Mouse (Mus musculus) 416B (cell line): ENCODE measurements around the gene Rpl29.
A peak's percentile ranks its signal among the peaks of the same experiment; 100 is the strongest.

ENCODE experiments used
- DNase-seq: peaks from one replicate; pipeline ENCODE4 v3.0.0; 2011; ENCODE audit warnings: low read depth

Gene Rpl29

DNA sequence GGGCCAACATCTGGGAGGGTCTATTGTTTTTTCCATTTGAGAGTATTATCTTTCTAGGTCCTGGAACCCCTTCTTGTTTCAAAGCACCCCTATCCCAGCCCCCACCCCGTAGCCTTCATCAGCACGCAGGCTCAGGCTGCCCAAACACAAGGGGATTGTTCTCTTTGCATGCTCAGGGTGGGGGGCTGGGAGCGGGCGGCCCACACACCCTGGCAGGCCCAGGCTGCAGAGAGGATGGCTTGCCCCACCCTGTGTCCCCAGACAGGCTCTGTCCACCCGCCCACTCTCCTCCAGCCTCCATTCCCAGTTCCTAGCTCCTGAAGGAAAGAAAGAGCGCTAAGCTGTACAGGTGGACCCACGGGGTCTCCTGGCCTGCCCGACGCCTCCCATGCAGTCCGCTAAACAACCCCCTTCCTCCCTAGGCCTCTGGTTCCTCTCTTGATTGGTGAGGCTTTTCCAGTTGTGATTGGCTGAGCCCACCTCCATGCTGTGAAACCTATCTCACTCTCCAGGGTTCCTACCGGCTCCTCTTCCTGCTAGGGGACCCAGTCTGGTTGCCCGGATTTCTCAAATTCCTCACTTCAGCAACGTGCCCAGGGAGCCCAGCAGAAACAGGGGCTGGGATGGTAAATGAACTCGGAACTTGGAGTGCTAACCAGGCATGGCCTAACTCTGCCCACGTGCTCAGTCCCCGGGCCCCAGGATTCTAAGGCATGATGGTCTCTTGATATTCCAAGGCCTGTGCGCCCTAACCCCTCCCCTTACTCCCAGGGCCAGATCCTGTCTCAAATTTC is 25.8 kb downstream of the Rpl29 start:
- DNase-seq: no peak

DNA sequence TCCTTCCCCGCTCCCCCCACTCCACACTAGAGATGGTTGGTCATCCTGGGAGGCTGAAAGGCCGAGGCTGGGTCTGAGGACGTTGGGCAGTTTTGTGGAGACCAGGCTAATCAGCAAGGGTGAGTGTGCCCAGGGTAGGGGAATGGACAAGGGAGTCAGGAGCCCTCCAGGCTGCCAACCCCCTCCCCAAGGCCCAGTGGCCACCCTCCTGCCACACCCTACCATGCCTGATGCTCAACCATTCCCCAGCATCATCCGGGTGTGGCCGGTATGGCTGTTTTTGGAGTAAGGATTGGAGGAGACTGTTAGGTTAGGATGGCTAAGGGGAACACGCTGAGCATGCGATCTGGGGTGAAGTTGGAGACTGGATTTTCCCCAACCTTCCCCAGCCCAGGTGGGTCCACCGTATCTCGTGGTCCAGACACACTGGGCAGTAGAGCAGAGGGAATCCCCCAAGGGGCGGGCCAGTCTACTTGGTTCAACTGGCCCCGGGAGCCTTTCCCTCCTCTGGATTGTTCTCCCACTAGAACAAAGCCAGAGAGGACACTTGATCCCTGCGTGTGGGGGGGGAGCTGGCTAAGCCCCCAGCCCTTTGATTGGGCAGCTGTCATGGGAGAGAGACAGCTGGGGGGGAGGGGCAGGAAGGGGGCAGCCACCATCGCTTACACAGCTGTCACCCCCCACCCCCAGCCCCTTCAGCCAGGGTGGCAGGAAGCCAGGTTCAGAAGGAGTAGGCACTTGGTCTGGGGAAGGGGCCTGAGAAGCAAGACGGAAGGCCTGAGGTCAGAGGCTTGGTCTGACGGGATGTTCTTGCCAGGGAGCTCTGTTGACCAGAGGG is 27.3 kb downstream of the Rpl29 start:
- no peak for DNase-seq

DNA sequence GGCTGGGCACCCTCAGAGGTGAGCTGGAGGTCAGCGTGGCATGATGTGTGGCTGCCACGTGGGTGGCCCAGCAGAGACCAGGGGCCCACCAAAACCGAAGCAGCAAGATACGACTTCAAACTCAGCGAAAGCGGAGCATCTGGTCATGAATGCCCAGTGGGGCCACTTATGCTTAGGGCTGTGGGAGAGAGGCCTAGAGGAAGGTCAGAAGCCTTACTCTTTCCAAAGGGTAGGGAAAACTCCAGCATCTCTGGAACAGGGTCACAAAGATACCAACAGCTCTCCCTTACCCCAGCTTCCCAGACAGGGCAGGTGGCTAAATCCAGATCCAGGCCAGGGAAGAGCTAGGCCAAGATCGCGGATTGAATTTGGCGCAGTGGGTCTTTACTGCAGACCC is 27.9 kb downstream of the Rpl29 start:
- DNase-seq: no peak

DNA sequence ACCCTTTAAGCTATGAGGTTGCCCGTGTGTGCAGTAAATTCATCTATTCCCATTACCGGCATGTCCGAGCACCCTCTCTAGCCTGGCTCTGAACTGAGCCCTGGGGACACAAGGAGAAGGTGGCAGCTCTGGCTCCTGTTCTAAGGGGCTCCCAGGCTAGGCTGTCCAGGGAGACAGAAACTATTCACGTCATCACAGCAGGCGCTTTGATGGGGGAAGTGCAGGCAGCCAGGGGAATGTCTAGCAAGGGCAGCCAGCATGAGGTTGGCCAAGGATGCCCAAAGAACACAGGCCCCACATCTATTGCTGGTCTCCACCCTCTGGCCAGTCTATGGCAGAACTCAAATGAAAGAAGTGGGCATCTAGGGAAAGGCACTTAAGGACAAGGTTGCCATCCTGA is 28.7 kb downstream of the Rpl29 start:
- DNase-seq: no peak

DNA sequence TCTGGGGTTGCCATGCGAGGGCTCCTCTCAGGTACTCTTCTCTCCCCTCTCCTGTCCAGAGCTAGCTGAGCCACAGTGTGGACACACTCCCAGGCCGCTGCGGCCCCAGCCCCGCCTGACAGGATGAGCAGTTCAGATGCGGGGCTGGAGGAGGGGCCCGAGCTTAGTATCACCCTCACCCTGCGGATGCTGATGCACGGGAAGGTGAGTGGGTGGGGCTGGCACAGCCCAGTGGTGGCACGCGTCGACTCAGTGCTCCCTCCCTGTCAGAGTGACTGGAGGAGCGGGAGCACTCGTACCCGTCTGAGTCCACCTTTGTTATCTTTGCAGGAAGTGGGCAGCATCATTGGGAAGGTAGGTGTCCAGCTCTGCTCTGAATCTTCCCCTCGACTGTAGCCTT is 30.7 kb downstream of the Rpl29 start:
- DNase-seq: no peak

DNA sequence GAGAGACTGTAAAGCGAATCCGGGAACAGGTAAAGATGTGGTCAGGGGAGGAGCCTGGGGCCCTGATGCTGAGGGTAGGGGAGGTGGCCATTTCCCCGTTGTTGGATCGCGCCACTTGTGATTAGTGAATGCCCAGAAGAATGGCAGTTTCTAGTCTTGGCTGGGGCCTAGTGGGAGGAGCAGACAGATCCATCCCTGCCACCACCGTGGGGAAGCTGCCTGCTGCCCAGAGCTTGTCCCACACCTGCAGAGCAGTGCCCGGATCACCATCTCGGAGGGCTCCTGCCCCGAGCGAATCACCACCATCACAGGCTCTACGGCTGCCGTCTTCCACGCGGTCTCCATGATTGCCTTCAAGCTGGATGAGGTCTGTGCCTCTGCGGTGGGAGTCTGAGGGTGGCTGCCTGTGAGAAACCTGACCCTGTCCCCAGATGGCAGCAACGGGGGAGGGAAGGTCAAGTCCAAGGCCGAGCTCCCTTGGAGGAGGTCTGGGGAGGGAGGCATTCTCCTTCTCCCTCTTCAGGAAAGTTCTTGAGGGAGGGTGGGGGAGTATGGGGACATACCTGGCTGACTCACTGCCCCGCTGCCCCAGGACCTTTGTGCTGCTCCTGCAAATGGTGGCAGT is 31.3 kb downstream of the Rpl29 start:
- no peak for DNase-seq

DNA sequence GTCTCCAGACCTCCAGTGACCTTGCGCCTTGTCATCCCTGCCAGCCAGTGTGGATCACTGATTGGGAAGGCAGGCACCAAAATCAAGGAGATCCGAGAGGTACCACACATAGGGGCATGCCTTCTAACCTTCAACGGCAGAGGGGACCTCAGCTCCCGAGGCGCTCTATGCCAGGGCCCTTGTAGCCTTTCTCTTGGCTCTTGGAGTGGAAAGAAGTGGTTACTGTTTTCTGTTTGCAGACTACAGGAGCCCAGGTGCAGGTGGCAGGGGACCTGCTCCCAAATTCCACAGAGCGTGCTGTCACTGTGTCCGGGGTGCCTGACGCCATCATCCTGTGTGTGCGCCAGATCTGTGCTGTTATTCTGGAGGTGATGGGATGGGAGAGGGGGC is 31.8 kb downstream of the Rpl29 start:
- no peak for DNase-seq

DNA sequence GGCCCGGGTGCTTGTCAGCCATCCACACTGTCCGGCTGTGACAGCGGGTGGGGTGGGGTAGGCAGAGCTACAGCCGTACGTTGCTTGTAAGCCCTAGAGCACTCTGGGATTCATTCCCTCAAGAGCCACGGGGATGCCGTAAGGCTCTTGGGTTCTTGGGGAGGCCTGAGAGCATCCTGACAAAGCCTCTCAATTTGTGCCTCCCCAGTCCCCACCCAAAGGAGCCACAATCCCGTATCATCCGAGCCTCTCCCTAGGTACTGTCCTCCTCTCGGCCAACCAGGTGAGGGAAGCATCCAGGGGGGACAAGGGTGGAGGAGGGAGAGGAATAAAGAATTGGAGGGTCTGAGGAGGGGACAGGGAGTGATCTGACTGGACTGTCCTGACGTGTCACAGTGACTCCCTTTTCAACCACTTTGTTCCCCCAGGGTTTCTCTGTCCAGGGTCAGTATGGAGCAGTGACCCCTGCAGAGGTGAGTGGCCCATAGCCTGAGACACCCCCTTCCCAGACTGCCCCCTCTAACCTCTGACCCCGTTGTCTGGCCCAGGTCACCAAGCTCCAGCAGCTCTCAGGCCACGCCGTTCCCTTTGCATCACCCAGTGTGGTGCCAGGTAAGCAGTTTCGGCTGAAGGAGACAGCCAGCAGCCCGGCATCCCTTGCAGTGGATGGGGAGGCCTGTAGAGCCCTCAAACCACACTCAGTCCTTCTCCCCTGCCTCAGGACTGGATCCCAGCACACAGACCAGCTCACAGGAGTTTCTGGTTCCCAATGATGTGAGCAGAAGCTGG is 32.6 kb downstream of the Rpl29 start:
- DNase-seq: no peak

DNA sequence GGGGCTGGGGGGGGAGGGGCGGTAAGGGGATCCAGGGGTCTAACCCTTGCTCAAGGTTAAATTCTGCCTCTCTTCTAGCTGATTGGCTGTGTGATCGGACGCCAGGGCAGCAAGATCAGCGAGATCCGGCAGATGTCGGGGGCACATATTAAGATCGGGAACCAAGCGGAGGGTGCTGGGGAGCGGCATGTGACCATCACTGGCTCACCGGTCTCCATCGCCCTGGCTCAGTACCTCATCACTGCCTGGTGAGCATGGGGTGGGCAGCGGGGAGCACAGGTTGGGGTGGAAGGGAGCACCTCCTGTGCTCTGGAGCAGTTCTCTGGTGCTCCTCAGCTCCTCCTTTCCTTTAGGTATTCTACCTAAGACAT is 33.2 kb downstream of the Rpl29 start:
- DNase-seq: no peak

DNA sequence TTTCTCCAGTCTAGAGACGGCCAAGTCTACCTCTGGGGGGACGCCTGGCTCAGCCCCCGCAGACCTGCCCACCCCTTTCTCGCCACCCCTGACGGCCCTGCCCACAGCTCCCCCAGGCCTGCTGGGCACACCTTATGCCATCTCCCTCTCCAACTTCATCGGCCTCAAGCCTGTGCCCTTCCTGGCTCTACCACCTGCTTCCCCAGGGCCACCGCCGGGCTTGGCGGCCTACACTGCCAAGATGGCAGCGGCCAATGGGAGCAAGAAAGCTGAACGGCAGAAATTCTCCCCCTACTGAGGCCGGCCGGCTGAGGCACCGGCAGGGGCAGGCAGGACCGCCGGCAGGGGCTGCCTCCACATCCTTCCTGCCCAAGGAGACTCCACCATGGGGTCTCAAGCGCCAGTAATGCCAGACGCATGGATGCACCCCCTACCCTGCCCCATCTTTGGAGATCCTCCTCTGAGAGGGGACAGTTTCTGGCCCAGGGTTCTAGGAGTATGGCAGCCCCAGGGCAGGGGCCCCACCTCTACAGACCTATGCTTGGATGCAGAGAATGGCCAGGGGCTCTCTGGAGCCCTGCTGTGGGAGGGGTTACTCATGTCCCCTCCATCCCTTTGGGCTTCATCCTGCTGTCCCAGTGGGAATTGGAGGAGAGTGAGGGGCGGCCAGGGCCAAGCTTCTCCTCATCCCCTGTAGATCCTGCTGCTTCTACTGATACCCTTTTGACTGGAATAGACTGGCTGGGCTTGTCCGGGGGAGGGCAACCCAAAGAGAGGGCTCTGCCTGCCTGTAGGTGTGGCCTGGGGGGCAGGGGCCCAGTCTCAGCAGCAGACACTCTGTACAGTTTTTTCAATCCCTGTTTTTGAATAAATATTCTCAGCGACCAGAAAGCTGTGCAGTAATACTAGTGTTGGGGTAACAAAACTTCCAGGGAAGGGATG is 34.1 kb downstream of the Rpl29 start:
- DNase-seq: no peak

DNA sequence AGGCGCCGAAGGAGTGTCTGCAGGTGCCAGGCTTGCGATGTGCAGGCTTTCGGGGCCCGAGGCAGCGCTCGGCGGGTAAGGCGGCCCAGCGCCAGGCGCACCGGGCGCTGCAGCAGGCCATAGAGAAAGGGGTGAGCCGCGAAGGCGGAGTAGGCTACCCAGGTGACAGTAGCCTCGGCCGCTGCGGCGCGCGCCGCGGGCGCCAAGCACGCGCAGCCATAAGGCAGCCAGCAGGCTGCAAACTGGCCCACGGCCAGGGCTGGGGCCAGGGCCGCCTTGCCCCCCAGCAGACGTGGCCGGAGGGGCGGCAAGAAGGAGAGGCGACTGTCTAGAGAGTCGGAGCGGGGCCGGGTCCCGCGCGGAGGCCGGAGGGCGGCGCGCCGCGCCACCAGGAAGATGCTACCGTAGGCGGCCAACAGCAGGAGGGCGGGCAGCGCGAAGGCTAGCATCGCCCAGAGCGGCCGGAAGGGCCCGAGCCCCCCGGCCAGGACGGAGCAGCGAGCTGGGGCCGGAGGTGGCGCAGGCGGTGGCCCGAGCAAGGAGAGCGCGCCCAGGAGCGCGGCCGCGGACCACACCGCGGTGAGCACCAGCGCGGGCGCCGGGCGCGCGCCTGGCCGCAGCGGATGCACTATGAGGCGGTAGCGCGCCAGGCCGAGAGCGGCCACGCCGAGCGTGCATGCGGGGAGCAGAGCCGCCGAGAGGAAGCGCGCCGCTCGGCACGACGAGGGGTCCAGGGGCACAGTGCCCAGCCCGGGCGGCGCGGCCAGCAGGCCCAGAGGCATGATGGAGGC is 35.7 kb downstream of the Rpl29 start:
- no peak for DNase-seq

DNA sequence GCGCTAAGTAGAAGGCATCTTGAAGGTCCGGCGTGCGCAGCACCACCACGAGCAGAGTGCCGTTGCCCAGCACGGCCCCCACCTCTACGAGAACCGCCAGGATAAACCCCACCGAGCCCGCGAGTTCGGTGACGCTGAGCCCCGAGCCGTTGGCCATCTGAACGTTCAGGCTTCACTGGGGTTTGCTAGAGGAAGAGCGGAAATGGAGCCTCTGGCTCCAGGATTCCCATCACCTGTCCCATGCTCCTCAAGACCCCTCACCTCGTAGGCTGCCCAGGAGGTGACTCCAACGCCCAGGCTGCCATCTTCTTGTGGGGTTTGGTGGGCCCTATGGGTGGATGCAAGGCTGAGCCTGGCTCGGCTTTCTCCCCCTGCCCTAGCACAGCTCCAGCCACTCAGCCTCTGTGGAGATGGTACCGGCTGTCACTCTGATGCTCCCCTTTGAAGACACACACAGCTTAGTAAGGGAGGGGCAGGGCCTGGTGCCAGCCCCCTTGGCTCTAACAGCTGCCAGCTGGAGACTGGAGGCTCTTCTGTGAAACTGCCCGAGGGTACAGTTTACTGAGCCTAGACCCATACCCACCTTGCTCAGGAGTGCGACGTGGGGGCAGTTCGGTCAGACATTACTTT is 36.4 kb downstream of the Rpl29 start, which contains the start of gene Gpr62:
Gene Gpr62, minus strand, starts transcription at position 368 of the 630 bp plus-strand sequence.
- DNase-seq: no peak

DNA sequence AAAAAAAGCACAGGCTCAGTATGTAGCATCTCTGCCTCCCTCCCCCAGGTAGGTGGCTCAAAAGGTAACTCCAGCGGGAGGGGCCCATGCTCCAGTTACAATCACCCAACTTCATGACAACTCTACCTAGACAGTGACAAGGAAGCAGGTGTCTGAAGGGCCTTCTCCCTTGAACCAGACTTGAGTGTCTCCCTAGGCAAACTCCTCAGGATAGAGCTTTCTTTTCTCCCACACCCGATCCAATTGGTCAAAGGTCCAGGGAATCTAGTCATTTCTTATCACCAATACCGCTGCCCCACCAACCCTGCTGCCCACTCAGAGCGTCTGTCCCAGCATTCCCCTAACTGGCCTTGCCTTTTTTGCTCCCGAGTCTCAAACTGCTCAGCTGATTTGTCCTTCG is 37.5 kb downstream of the Rpl29 start:
- no peak for DNase-seq

DNA sequence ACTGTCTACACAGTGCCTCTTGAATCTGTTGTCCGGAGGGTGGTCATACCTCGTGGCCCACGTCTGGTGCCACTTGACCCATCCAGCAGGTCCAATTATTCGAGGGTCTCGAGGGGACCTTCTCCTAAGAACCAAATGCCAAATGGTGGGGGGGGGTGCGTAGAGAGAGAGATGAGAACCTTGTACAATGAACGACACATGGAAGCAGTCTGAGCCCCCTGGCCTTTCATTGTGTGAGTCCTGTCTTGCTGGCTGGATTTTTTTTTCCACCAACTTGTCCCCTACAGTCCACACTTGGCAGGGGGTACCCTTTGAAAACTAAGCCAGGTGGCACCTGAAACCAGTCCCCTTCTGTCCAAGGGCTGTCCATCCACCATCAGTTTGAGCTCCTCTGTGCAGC is 38.5 kb downstream of the Rpl29 start:
- DNase-seq: no peak

DNA sequence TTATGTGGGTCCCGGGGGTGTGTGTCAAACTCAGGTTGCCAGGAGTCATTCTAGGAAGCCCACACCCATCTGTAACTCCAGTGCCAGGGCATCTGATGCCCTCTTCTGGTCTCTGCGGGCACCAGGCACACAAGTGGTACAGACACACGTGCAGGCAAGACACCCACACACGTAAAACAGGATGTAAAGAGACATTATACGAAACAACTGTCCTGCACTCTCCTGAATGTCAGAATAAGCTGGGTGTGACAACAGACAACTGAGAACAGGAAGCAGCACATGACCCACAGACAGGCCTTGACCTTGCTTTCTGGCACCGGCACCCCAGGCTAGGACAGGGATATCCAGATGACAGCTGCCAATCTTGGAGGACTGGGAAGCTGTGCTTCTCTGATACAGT is 40.1 kb downstream of the Rpl29 start:
- peak; percentile 74 for DNase-seq

DNA sequence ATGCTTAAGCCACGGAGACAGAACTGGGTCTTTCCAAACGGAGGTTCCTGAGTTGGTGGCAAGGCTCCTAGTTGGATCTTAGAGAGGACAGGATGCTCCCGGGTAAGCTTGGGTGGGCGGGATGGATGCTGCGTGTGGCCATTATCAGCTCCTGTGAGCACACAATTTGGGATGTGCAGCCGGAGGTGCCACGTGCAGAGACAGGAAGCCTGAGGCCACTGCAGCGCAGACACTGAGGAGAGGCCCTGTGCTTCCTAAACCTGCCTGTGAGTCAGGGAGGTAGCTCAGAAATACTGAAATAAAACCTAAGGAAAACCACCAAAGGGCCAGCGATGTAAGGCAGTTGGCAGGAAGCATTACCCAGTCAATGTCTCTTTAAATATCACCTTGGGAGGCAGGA is 40.5 kb downstream of the Rpl29 start:
- peak; percentile 64 for DNase-seq

DNA sequence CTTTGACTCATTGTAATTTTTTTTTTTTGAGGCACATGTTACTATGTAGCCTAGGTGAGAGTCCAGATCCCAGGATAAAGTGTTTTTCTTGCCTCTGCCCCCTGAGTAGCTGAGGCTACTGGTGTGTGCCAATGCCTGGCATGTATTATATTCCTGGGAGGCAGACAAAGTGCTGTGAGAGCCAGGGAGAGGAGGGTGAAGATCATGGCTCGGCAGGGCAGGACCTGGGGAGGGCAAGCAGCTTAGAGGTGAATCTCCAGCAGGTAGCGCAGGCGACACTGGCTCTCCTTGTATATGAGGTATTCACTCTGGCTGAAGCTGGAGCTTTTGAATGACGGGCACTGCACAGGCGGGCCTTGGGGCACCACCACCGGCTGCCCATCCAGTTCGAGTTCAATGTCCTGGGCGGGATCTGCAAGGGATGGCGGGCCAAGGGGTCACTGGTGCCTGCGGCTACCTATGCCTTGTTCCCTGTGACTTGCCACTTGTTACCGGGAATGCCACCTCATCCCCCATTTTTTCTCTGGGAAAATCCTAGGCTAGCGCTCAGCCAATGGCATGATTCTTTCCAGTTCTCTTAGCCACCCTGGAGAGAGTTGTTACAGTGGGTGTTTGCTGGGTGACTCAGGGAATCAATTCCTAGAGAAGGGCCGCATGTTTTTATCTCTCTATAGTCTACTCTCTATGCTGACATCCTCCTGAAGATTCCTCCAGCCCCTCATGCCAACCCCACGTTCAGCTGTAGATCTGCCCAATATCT is 41.9 kb downstream of the Rpl29 start:
- no peak for DNase-seq

DNA sequence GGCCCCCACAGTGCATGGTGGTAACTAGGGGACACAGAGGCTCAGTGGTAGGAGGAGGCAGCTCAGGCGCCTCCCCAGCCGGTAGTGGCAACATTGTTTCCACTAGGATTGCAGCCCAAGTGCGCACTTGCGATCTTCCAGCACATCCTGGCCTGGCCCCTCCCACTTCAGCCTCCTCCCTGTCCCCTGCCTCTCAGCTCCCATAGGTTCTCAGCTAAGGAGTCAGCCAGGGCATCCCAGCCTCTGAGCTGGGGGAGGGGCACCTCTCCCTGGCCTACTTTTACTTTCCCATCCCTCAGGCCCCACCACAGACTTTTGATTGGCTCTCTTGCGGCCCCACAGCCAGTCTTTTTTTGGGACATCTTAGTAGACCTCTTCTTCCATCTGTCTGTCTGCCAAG is 42.6 kb downstream of the Rpl29 start:
- no peak for DNase-seq

DNA sequence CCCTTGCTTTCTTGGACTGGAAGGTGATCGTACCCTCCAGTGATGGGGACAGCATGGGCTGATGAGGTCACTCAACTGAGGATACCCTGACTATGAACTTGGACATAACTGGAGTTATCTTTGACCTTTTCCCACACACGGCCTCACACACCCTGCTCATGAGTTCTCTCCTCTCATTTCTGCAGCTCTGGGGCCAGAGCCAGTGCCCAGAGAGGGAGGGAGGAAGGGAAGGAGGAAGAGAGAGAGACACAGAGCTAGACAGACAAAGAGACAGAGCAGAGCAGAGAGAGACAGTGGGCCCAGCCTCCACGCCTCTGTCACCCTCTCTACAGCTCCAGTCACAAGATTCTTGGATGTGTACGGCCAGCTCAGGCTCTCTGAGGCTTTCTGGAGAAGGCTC is 43.1 kb downstream of the Rpl29 start:
- DNase-seq: no peak
